Mouse (Mus musculus): ENCODE measurements around the gene Zc3h10.

DNA sequence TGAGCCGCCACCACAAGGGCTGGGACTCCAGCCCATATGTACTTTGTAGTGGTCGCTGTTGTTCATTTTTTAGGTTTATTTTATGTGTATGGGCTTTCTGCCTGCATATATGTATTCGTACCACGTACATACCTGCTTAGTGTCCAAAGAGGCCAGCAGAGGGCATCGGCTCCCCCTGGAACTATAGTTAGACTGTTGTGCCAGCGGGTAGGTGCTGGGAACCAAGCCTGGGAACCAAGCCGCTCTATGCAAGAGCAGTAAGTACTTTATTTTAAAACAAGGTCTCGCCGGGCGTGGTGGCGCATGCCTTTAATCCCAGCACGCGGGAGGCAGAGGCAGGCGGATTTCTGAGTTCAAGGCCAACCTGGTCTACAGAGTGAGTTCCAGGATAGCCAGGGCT is 41.6 kb downstream of the Zc3h10 start:
- TF ChIP-seq POLR2A (IDR thresholded peaks at IDR 0.05; ENCODE audit: low read depth, low read length) (no peak), CTCF (IDR thresholded peaks at IDR 0.05; ENCODE audit: borderline replicate concordance, insufficient read depth, low read length) (no peak)

All from embryonic fibroblast, embryonic 13.5 days (primary cell).